Mouse (Mus musculus): ENCODE results near the gene Hcfc1r1.

DNA sequence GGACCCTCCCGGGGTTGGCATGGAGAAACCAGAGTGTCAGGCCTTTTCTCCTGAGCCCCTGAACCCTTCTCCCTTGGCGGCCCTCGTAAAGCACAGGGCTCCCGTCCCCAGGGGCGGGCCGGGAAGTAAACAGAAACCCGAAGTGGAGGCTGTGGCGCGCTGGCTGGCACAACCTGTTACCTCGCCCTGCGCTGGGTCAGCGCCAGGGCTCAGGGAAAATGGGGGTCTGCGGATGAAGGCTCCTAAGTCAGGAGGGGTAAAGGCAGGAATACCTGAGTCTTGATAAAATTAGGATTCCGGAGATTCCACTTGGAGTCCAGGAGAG lies 12.6 kb upstream of the Hcfc1r1 start:
- TF ChIP-seq CTCF (conservative IDR thresholded peaks at IDR 0.05; ENCODE audit: low read length) (no peak), NANOG (IDR thresholded peaks at IDR 0.05; ENCODE audit: borderline replicate concordance, low read length) (no peak), POU5F1 (IDR thresholded peaks at IDR 0.05; ENCODE audit: borderline replicate concordance, low read length) (no peak)

All from E14TG2a.4 (cell line).